Mouse (Mus musculus): ENCODE results near the gene Zcchc7.

DNA sequence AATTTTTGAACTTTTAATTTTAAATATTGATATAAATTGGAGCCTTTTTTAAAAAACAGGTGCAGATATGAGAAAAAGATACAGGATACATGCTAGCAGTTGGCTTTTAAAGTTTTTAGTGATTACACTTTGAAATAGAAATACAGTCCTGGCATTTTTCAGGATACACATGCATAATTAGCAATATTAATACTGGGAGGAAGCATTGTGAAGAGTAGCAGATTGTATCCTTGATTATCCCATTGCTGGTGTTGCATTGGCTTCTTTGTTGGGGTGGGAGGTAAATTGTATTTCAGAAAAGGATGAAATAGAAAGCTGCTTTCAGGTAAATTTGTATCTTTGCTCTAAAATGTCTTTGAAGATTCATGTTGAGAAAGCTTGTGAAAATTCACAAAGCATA, 22.0 kb downstream of the Zcchc7 start:
- no peak for TF ChIP-seq CTCF (IDR thresholded peaks at IDR 0.05)
- TF ChIP-seq EP300 (IDR thresholded peaks at IDR 0.05), result no peak

Data from lung, postnatal 0 days (tissue).